8 mouse cellular contexts compared by ENCODE assay signal in genomic region chr5:136083669-136084107, GRCm38 (mm10). TPM values are rescaled to one million over a fixed set of nuclear protein-coding genes. Genes with fewer than 3 reads are reported as not detected.
DNase-seq lines count a peak whose midpoint lies in the region; ATAC-seq and TF ChIP-seq lines count a peak whose summit lies in the region.

Gene Rasa4 (plus strand): TSS chr5:136083916.

- H3K27me3 ChIP-seq in G1E (ENCODE audit: insufficient read depth, low read length): peaks cover 37% of the 10 kb centered on the region
- H3K27me3 ChIP-seq in forebrain, postnatal 0 days (ENCODE audit: insufficient read depth, low read length): 0 out of 2 replicates have a peak, but pooled peaks cover 11% of the 10 kb centered on the region
- peaks cover 17% of the 10 kb centered on the region; the same call in 1 of the 2 replicates for H3K27me3 ChIP-seq in lung, embryonic 15.5 days

- peak; percentile 95 for DNase-seq in G1E (ENCODE audit: low spot score)
- peak; percentile 94 to 96 for DNase-seq in cerebellum, adult 18-20 months
- peak; percentile 96 for DNase-seq in forebrain, postnatal 0 days
- peak; percentile 94 for DNase-seq in heart, postnatal 4 days
- peak; percentile 87 to 90 for DNase-seq in layer of hippocampus, adult 8-10 months (ENCODE audit: low spot score in 2 of 2)
- peak; percentile 94 for DNase-seq in ovary, adult 18-20 months (ENCODE audit: low spot score)
- DNase-seq in thymus, postnatal 0 days (ENCODE audit: low spot score): peak; percentile 97

- peaks cover 21% of the 10 kb centered on the region for H3K4me1 ChIP-seq in G1E (ENCODE audit: insufficient read depth, low read depth, low read length)
- H3K4me1 ChIP-seq in forebrain, postnatal 0 days (ENCODE audit: insufficient read depth): peaks cover 3% of the 10 kb centered on the region; the same call in 1 of the 2 replicates
- H3K4me1 ChIP-seq in lung, embryonic 15.5 days: peaks cover 23% of the 10 kb centered on the region

- ATAC-seq in G1E (ENCODE audit: extremely low read depth, insufficient number of reproducible peaks, low FRiP score, poor library complexity, severe bottlenecking): peak; percentile 99
- ATAC-seq in forebrain, postnatal 0 days: peak; percentile 99
- ATAC-seq in lung, embryonic 15.5 days (ENCODE audit: borderline replicate concordance, extremely low read depth, low FRiP score, low TSS enrichment): peak; percentile 97

- peak within 1 kb of the TSS; percentile 98 for H3K4me2 ChIP-seq in forebrain, postnatal 0 days (ENCODE audit: low read depth)
- peak within 1 kb of the TSS; percentile 99 for H3K4me2 ChIP-seq in lung, embryonic 15.5 days

- no peaks in the 10 kb centered on the region for H3K9me3 ChIP-seq in G1E (replicated peaks)
- no peaks in the 10 kb centered on the region for H3K9me3 ChIP-seq in forebrain, postnatal 0 days (ENCODE audit: low read length)
- H3K9me3 ChIP-seq in lung, embryonic 15.5 days: no peaks in the 10 kb centered on the region

- no peak within 1 kb of the TSS for H3K27ac ChIP-seq in forebrain, postnatal 0 days (ENCODE audit: low read depth, low read length)
- H3K27ac ChIP-seq in lung, embryonic 15.5 days: no peak within 1 kb of the TSS

- peak within 1 kb of the TSS; percentile 69 for H3K4me3 ChIP-seq in G1E (ENCODE audit: low read depth, low read length)
- peak within 1 kb of the TSS; percentile 58 for H3K4me3 ChIP-seq in forebrain, postnatal 0 days (ENCODE audit: low read depth, low read length)
- peak within 1 kb of the TSS; percentile 61 for H3K4me3 ChIP-seq in lung, embryonic 15.5 days

- WGBS in forebrain, postnatal 0 days: under 1% methylated on average over 21 of the region's 28 CpGs
- 0% methylated on average over 25 of the region's 28 CpGs for WGBS in lung, embryonic 15.5 days

- H3K36me3 ChIP-seq in G1E (replicated peaks): no peaks in the 10 kb centered on the region
- H3K36me3 ChIP-seq in forebrain, postnatal 0 days (ENCODE audit: insufficient read depth): no peaks in the 10 kb centered on the region
- no peaks in the 10 kb centered on the region for H3K36me3 ChIP-seq in lung, embryonic 15.5 days

- H3K9ac ChIP-seq in forebrain, postnatal 0 days: peak within 1 kb of the TSS; percentile 57
- H3K9ac ChIP-seq in lung, embryonic 15.5 days: peak within 1 kb of the TSS; percentile 60

- TF ChIP-seq CTCF in G1E (IDR thresholded peaks at IDR 0.05; ENCODE audit: low read depth, low read length): no peak
- no peak for TF ChIP-seq CTCF in forebrain, postnatal 0 days (IDR thresholded peaks at IDR 0.05; ENCODE audit: low read depth)

RNA-seq across cellular contexts. Expression of gene Rasa4, which starts in this region (rescaled TPM):
- total RNA-seq in G1E (2014; fragmentation: Nextera tagmentation) (0.29 TPM in 1 of 2 replicates, not detected in the other), G1E (2017) (0.38 and 0.81 TPM in 2 replicates)
- 0.11 and 0.18 TPM in 2 replicates for polyA plus RNA-seq in G1E (2012)
- total RNA-seq in forebrain, postnatal 0 days (2014; rRNA removed): 8.5 and 11.5 TPM in 2 replicates
- polyA plus RNA-seq in forebrain, postnatal 0 days (2015; fragmentation: Nextera tagmentation; extraction: Ambion mirVana): 5.8 and 9.0 TPM in 2 replicates
- total RNA-seq in heart, postnatal 4 days (2021): 1 to 10 TPM; 2.1 to 2.4 TPM
- total RNA-seq in layer of hippocampus, adult 8-10 months (2022): 10 to 100 TPM in 1 of 4 experiments, 1 to 10 TPM in 3; 3.9 to 11.5 (median 7.7) TPM
- 2.6 and 4.1 TPM in 2 replicates for polyA plus RNA-seq in lung, embryonic 15.5 days (2015; fragmentation: Nextera tagmentation; extraction: Ambion mirVana)
- 11.2 and 13.3 TPM in 2 replicates for polyA plus RNA-seq in thymus, postnatal 0 days (2015; fragmentation: Nextera tagmentation; extraction: Ambion mirVana)

Comparison
In these comparisons a context has a peak if more than half of its experiments do, and no peak if none do; other contexts are left out.
1. Peak in DNase-seq, ATAC-seq and H3K4me3 ChIP-seq in G1E; RNA of the gene not detected or under 1 TPM.